Mouse (Mus musculus) forebrain, embryonic 14.5 days (tissue): ENCODE measurements around the gene Calm3. TPM values are rescaled to one million over a fixed set of nuclear protein-coding genes. Genes with fewer than 3 reads are reported as not detected.

ENCODE experiments used
- ATAC-seq: fragments of 200-750 bp; cut with Nextera tagmentation; 2 replicates; pipeline ENCODE4 v1.8.0; 2017; ENCODE audit warnings: mild to moderate bottlenecking, moderate library complexity
- DNase-seq: peaks from one replicate; pipeline ENCODE4 v3.0.0-alpha.2; 2015; ENCODE audit warnings: low spot score
- H3K27ac ChIP-seq: fragments of 300-500 bp; sonication (generic); 2 replicates; pipeline ENCODE4 v1.5.1; 2014; ENCODE audit warnings: low read depth, mild to moderate bottlenecking, control low read depth, low read length, moderate library complexity
- H3K27me3 ChIP-seq: fragments of 300-500 bp; sonication (generic); replicated peaks from 2 replicates; pipeline ENCODE4 v1.6.1; 2014; ENCODE audit warnings: low read length, control low read depth, mixed read lengths; ENCODE audit not compliant: control insufficient read depth, insufficient read depth
- H3K36me3 ChIP-seq: fragments of 300-500 bp; sonication (generic); 2 replicates; pipeline ENCODE4 v1.6.1; 2014; ENCODE audit warnings: low read length, control low read depth; ENCODE audit not compliant: control insufficient read depth, insufficient read depth
- H3K4me1 ChIP-seq: fragments of 300-500 bp; sonication (generic); 2 replicates; pipeline ENCODE4 v1.6.1; 2014; ENCODE audit warnings: antibody characterized with exemption, low read length, control low read depth; ENCODE audit not compliant: control insufficient read depth, insufficient read depth
- H3K4me2 ChIP-seq: fragments of 300-500 bp; sonication (generic); 2 replicates; pipeline ENCODE4 v1.6.1; 2014; ENCODE audit warnings: mild to moderate bottlenecking, control low read depth, low read length
- H3K4me3 ChIP-seq: fragments of 300-500 bp; sonication (generic); 2 replicates; pipeline ENCODE4 v1.5.1; 2014; ENCODE audit warnings: low read depth, low read length, control low read depth
- H3K9ac ChIP-seq: fragments of 300-500 bp; sonication (generic); 2 replicates; pipeline ENCODE4 v1.6.1; 2014; ENCODE audit warnings: mild to moderate bottlenecking, low read length, control low read depth, moderate library complexity
- H3K9me3 ChIP-seq: fragments of 300-500 bp; sonication (generic); replicated peaks from 2 replicates; pipeline ENCODE4 v1.6.1; 2016; ENCODE audit warnings: low read length, control low read depth, mixed read lengths; ENCODE audit not compliant: control insufficient read depth
- WGBS: fragments of 180-500 bp; shearing (Covaris S2); extraction: QIAGEN DNeasy Blood & Tissue Kit; methylation state at CpG from one replicate; pipeline ENCODE4 v1.1.7; 2014; 5-methylcytosine and 5-hydroxymethylcytosine counted together
- polyA plus RNA-seq: library from polyadenylated mRNA; unstranded; fragments of >200 nt; fragmentation: Nextera tagmentation; extraction: Ambion mirVana; gene quantifications from 2 replicates; pipeline ENCODE4 v1.2.1, GENCODE M21; 2014

Calm3 gene
- polyA plus RNA-seq, 1 experiment from 2014 or later = 473 TPM

DNA sequence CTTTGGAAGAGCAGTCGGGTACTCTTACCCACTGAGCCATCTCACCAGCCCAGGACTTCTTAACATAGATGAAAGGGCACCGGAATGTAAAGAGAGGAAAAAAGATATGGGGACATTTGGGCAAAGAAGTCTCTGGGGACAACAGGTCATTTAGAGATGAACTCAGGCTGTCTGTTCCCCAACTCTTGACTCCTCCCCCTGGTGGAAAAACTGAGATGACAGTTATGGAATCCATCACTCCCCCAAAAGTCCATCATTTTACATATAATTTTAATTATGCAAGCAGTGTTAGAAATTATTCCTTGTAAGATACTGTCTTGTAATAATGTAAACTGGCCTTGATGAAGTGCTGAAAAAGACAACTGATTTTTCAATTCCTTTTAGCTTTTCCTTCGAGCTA, 46.2 kb downstream of the Calm3 start:
- peaks cover 21% of the 10 kb centered on the region for H3K4me1 ChIP-seq
- no peak overlapping the region for H3K4me2 ChIP-seq
- H3K9me3 ChIP-seq = no peaks in the 10 kb centered on the region
- no peaks in the 10 kb centered on the region for H3K27me3 ChIP-seq
- no peak overlapping the region for H3K9ac ChIP-seq
- DNase-seq (no peak), ATAC-seq (no peak)
- no peak overlapping the region for H3K4me3 ChIP-seq
- WGBS = 78% methylated on average over 3 of the region's 3 CpGs
- no peak overlapping the region for H3K27ac ChIP-seq
- H3K36me3 ChIP-seq = no peaks in the 10 kb centered on the region

DNA sequence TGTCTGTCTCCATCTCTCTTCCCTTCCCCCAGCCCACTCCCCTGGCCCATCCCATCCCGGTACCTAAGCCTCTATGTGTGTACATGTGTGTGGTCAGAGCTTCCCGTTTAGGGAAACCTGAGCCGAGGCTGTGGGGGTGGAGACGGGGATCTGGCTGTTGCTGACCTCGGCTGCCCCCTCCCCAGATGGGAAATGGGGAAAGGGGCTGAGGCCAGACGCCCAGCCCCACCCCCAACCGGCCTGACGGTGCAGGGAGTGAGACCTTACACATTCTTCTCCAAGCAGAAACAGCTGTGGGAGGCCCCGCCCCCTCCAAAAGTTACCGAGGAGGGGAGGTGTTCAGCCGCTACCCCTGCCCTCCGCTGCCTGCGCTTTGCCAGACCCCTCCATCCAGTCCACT, 47.3 kb downstream of the Calm3 start:
- Histone ChIP-seq H3K4me1 (peaks cover 21% of the 10 kb centered on the region), H3K9ac (peak overlapping the region; percentile 84), H3K4me2 (peak overlapping the region; percentile 96), H3K36me3 (0 out of 2 replicates have a peak, but pooled peaks cover under 1% of the 10 kb centered on the region), H3K27me3 (no peaks in the 10 kb centered on the region), H3K27ac (no peak overlapping the region), H3K4me3 (peak overlapping the region; percentile 69), H3K9me3 (no peaks in the 10 kb centered on the region)
- 5% methylated on average over 12 of the region's 13 CpGs for WGBS
- no peak for DNase-seq
- ATAC-seq = no peak

DNA sequence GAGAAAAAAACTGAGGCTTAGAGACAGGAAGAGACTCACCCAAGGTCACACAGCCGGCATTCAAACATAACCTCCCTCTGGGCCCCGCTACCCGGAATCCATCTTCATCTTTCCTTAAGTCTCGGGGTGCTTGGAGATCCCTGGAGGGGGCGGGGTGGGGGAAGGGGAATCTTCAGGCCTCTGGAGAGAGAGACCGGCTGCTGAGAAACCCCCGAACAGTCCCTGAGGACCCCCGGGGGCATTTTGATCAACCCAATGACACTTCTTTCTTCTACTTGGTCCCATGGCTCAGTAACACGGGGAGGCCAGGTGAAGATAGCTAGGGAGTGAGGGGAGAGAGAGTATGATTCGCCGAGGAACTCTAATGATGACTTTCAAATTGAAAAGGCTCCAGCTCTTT, 47.9 kb downstream of the Calm3 start:
- Histone ChIP-seq H3K4me1 (peaks cover 21% of the 10 kb centered on the region), H3K9ac (peak overlapping the region; percentile 84), H3K36me3 (0 out of 2 replicates have a peak, but pooled peaks cover 4% of the 10 kb centered on the region), H3K9me3 (no peaks in the 10 kb centered on the region), H3K27ac (no peak overlapping the region), H3K4me2 (peak overlapping the region; percentile 96), H3K27me3 (no peaks in the 10 kb centered on the region), H3K4me3 (peak overlapping the region; percentile 69)
- WGBS = 11% methylated on average over 11 of the region's 11 CpGs
- ATAC-seq (no peak), DNase-seq (no peak)

DNA sequence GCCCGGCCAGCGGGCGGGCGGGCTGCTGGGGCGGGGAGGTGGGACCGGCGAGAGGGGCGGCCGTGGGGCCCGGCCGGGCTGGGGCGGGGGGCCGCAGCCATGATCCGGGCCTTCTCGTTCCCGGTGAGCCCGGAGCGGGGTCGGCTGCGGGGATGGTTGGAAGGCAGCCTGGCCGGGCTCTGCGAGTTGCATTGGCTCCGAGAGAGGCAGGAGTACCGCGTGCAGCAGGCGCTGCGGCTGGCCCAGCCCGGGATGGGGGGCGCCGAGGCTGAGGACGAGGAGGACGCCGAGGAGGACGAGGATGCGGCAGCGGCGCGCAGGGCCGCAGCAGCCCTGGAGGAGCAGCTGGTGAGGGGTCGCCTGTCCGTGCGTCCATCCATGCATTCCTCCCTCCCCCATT, 48.6 kb downstream of the Calm3 start:
- no peak for DNase-seq
- WGBS = 0% methylated on average over 31 of the region's 42 CpGs

DNA sequence AGATGAGACGGTGACA, 48.8 kb downstream of the Calm3 start, which contains the start of gene Dact3:
Gene Dact3 (plus strand): TSS at position 8 of the 16 bp plus-strand sequence.
- 0% methylated on average over 1 of the region's 1 CpGs for WGBS
- 0 out of 2 replicates have a peak, but pooled peaks cover 4% of the 10 kb centered on the region for H3K36me3 ChIP-seq
- DNase-seq (no peak), ATAC-seq (no peak)
- H3K27me3 ChIP-seq = no peaks in the 10 kb centered on the region
- H3K4me3 ChIP-seq = peak within 1 kb of the TSS; percentile 69
- H3K27ac ChIP-seq = peak within 1 kb of the TSS; percentile 86
- H3K9me3 ChIP-seq = no peaks in the 10 kb centered on the region
- peaks cover 16% of the 10 kb centered on the region for H3K4me1 ChIP-seq
- peak within 1 kb of the TSS; percentile 96 for H3K4me2 ChIP-seq
- H3K9ac ChIP-seq = peak within 1 kb of the TSS; percentile 84

More for the DNA sequence above, 48.6 kb downstream of the Calm3 start:
- peak overlapping the region; percentile 84 for H3K9ac ChIP-seq
- H3K27ac ChIP-seq = peak overlapping the region; percentile 68
- ATAC-seq = peak; percentile 54
- H3K9me3 ChIP-seq = no peaks in the 10 kb centered on the region
- H3K4me1 ChIP-seq = peaks cover 18% of the 10 kb centered on the region
- 0 out of 2 replicates have a peak, but pooled peaks cover 4% of the 10 kb centered on the region for H3K36me3 ChIP-seq
- H3K4me2 ChIP-seq = peak overlapping the region; percentile 96
- H3K27me3 ChIP-seq = no peaks in the 10 kb centered on the region
- peak overlapping the region; percentile 69 for H3K4me3 ChIP-seq

DNA sequence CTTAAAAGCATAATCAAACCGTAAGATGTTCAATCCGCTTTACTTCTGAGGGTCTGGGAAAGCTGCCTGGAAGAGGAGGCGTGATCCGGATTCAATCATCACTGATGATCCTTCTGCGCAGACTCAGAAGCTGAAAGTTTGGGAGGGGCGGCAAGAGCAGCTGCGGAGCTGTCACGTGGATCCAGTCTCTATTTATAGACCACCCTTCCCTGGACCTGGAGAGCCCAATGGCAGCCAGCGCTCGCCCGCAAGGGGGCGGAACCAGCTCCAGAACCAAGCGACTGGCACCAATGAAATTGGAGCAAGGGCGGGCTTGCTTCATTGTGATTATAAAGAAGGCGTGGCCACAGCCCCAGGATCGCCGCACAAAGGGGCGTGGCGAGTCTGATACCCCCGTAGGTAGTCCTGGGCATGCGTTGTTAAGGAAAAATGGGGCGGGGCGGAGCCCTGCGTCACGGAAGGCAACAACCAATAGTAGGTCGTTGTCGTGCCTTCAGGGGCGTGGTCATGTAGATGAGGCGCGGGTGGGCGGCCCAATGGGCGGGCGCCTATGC, 49.1 kb downstream of the Calm3 start:
- Histone ChIP-seq H3K27ac (peak overlapping the region; percentile 86), H3K4me1 (peaks cover 15% of the 10 kb centered on the region), H3K27me3 (no peaks in the 10 kb centered on the region), H3K9me3 (no peaks in the 10 kb centered on the region), H3K36me3 (0 out of 2 replicates have a peak, but pooled peaks cover 4% of the 10 kb centered on the region), H3K4me2 (peak overlapping the region; percentile 96), H3K4me3 (peak overlapping the region; percentile 69), H3K9ac (peak overlapping the region; percentile 38)
- ATAC-seq (peak; percentile 96), DNase-seq (peak; percentile 100)
- under 1% methylated on average over 32 of the region's 33 CpGs for WGBS

DNA sequence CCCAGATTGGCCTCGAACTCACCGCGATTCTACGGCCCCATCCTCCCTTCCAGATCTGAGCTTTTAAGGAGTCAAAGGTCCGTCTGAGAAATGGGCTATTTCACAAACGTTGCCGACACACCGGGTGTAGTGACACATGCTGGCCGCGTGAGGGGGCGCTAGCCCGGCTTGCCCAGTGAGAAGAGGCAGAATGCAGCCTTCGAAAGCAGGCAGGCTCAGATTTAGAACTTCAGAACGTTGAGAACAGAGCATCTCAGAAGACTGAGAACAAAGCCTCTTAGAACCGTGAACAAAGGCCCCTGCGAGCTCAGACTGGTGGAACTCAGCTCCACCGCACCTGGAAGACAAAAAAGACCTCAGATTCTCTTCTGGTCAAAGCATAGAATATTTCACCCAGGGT, 49.7 kb downstream of the Calm3 start:
- no peaks in the 10 kb centered on the region for H3K9me3 ChIP-seq
- H3K4me1 ChIP-seq = peaks cover 15% of the 10 kb centered on the region
- 0 out of 2 replicates have a peak, but pooled peaks cover 4% of the 10 kb centered on the region for H3K36me3 ChIP-seq
- H3K4me2 ChIP-seq = peak overlapping the region; percentile 46
- peak overlapping the region; percentile 31 for H3K4me3 ChIP-seq
- 5% methylated on average over 17 of the region's 17 CpGs for WGBS
- peak; percentile 83 for DNase-seq
- no peaks in the 10 kb centered on the region for H3K27me3 ChIP-seq
- peak overlapping the region; percentile 38; the same call in 1 of the 2 replicates for H3K9ac ChIP-seq
- peak overlapping the region; percentile 86 for H3K27ac ChIP-seq
- no peak for ATAC-seq

DNA sequence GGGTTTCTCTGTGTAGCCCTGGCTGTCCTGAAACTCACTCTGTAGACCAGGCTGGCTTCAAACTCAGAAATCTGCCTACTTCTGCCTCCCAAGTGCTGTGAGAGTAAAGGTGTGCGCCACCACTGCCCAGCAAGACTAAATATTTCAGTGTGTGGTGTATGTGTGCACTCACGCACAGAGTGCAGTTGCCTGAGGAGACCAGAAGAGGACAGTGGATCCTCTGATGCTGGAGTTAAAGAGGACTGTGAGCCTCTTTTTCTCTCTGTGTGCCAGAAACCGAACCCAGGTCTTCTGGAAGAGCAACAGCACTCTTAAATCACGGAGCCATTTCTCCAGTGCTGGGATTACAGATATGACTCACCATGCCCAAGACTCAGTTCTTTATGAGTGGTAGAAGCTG, 50.5 kb downstream of the Calm3 start:
- H3K9me3 ChIP-seq = no peaks in the 10 kb centered on the region
- H3K9ac ChIP-seq = no peak overlapping the region
- ATAC-seq (no peak), DNase-seq (no peak)
- 0 out of 2 replicates have a peak, but pooled peaks cover 6% of the 10 kb centered on the region for H3K36me3 ChIP-seq
- peaks cover 15% of the 10 kb centered on the region for H3K4me1 ChIP-seq
- H3K27me3 ChIP-seq = no peaks in the 10 kb centered on the region
- H3K27ac ChIP-seq = no peak overlapping the region
- WGBS = 97% methylated on average over 4 of the region's 4 CpGs
- peak overlapping the region; percentile 46; the same call in 1 of the 2 replicates for H3K4me2 ChIP-seq
- peak overlapping the region; percentile 31; the same call in 1 of the 2 replicates for H3K4me3 ChIP-seq

DNA sequence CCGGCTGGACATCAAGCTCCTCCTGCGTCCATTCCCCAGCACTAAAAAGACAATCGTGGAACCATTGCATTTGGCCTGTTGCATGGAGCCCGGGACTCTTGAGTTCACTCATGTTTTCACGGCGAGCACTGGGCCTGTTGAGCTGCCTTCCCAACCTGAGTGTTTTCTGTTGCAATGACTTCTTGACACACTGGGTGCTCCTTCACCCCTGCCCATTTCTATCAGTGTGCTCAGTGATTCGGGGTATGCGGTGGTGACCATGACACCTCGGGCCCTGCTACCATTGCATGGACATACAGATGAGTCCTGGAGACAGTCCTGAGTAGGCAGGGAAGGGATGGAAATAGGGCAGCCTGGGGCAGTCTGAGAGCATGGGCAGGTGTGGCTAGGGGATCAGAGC, 51.4 kb downstream of the Calm3 start:
- H3K9ac ChIP-seq = no peak overlapping the region
- H3K36me3 ChIP-seq = 0 out of 2 replicates have a peak, but pooled peaks cover 7% of the 10 kb centered on the region

More for the DNA sequence above, 51.4 kb downstream of the Calm3 start:
- Histone ChIP-seq H3K4me2 (no peak overlapping the region), H3K27me3 (no peaks in the 10 kb centered on the region), H3K27ac (no peak overlapping the region), H3K4me3 (no peak overlapping the region), H3K4me1 (peaks cover 15% of the 10 kb centered on the region), H3K9me3 (no peaks in the 10 kb centered on the region)
- DNase-seq = no peak
- ATAC-seq = no peak
- WGBS = 96% methylated on average over 9 of the region's 9 CpGs
